Mouse (Mus musculus) spleen, adult 2 months (tissue): ENCODE measurements around the gene Myrip.

Experiments
- CTCF ChIP-seq: fragments of 200-500 bp; IDR thresholded peaks from 2 replicates; pipeline ENCODE4 v1.5.1; 2011; ENCODE audit warnings: mild to moderate bottlenecking, inconsistent platforms; ENCODE audit not compliant: insufficient read depth, insufficient read length, insufficient replicate concordance; ENCODE audit errors: extremely low read depth
- POLR2A ChIP-seq: fragments of 200-500 bp; IDR thresholded peaks from 2 replicates; pipeline ENCODE4 v1.6.1; 2011; ENCODE audit warnings: low read depth, low read length, inconsistent platforms

GRCm38 (mm10) chr9:120339975-120340695 is 38.8 kb downstream of the Myrip start:
- TF ChIP-seq CTCF = no peak
- no peak for TF ChIP-seq POLR2A
